Mouse (Mus musculus) left cerebral cortex, adult 2 months (tissue): ENCODE results near the gene Stk24. TPM values are rescaled to one million over a fixed set of nuclear protein-coding genes. Genes with fewer than 3 reads are reported as not detected.

ENCODE experiments used
- DNase-seq, 2 experiments: peaks; one replicate each; pipeline ENCODE4 v3.0.0; 2021 to 2022; ENCODE audit warnings: low spot score in 2 of 2, mixed read lengths in 1 of 2; ENCODE audit errors: extremely low spot score in 1 of 2
- H3K27ac ChIP-seq: fragments of 200-600 bp; 2 replicates; pipeline ENCODE4 v1.8.1; 2022
- H3K4me3 ChIP-seq: fragments of 200-600 bp; 2 replicates; pipeline ENCODE4 v1.8.1; 2022
- CTCF ChIP-seq: fragments of 200-600 bp; IDR thresholded peaks from 2 replicates; pipeline ENCODE4 v1.8.1; 2022; ENCODE audit warnings: antibody characterized with exemption, mild to moderate bottlenecking, moderate library complexity
- intact Hi-C: fragments of 180-260 bp; cut with DNase I; formaldehyde crosslinking; loops from one replicate; pipeline ENCODE4 v1.15.1; 2025
- total RNA-seq, 2 experiments: library from RNA; stranded (reverse); gene quantifications; 2 replicates each; pipeline ENCODE4 v1.2.3; 2021

Stk24 gene
- total RNA-seq, 2 experiments from 2014 or later: 67.8 to 74.2 TPM

DNA sequence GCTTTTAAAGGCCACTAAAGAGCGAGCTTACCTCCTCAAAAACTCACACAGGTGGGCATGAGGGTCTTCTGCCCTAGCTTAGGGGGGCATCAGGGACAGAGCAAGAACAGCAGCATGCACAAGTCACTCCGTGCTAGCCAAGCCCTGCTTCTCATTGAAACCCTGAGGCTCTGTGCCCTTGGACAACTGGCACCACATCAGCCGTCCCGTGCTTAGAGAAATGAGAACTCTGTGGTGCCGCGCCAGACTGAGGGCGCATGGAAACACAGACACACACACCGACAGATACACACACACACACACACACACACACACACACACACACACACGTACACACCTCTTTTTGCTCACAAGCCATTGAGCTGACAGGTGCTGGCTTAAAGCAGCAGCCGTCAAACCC lies 32.7 kb downstream of the Stk24 start:
- H3K4me3 ChIP-seq: no peak overlapping the region
- intact Hi-C loops: no loop called here
- no peak for TF ChIP-seq CTCF

DNA sequence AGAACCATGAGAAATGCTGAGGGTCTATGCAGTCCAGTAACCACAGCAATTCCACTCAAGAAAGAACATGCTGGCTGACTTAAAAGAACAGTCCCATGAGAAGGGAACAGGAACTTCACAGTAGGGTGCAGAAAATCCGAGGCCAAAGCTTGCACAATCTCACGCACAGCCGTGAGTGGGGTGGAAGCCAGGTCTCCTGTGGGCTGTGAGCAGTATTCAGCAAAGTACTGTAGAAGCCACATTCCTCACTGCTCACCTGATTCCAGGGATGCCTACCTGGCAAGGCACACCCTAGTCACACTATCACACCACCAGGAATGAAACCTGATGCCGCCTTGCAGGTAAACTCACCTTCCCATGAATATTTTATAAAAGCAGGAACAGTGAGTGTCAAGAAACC lies 33.2 kb downstream of the Stk24 start:
- Histone ChIP-seq H3K27ac (no peak overlapping the region), H3K4me3 (no peak overlapping the region)
- DNase-seq: no peak
- no peak for TF ChIP-seq CTCF
- intact Hi-C loops: no loop called here

More for the DNA sequence above, 32.7 kb downstream of the Stk24 start:
- no peak for DNase-seq
- no peak overlapping the region for H3K27ac ChIP-seq

DNA sequence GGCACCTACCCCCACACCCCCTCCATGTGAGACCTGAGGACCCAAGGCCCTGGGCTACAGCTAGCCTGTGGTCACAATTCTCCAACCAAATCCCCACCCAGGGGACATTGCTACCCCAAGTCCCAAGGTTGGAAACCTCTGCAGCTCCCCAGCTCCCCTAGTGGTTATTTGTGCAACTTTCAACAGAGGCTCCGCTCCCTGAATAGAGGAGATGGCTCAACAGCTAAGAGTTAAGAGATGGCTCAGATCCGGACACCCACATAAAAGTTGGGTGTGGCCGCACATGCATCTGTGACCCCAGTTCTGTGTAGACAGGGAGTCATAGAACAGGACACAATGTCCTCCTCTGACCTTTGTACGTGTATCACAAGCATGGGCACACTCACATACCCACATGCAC lies 33.8 kb downstream of the Stk24 start:
- intact Hi-C loops: no loop called here
- peak; percentile 62 for TF ChIP-seq CTCF
- Histone ChIP-seq H3K27ac (no peak overlapping the region), H3K4me3 (no peak overlapping the region)
- DNase-seq: no peak

DNA sequence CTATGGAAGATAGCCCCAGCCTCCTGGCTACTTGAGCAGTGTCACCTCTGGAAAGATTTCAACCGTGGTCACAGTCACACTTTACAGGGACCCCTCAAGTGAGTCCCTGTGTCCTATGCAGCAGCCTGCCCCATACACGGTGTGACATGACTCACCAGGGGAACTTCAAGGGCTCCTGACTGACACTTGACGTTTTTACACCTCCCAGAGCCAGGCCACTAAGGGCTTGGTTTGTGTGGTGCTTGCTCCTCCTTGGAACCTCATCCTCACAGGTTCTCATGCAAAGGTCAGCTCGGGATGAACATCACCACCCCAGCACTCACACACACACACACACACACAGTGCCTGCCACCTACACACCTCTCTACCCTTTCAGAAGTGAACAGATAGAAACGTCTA lies 34.9 kb downstream of the Stk24 start:
- no peak for TF ChIP-seq CTCF
- Histone ChIP-seq H3K4me3 (no peak overlapping the region), H3K27ac (no peak overlapping the region)
- intact Hi-C loops: no loop called here
- no peak for DNase-seq

DNA sequence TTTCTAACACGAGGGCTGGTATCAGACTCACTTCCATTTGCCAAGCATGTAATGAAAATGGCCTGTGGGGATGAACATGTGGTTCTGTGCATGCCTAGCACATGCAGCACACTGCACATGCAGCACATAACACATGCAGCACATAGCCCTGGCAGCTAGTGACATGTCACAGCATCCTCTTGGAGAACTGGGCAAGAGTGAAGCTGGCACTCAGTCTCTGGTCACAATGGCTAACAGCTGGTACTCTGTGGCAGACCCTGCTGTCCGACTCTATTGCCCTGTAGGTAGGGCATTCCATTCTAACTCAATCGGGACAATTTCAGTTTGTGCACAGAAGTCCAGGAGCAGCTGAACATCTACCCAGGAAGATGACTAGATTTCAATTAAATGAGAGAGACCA lies 36.9 kb downstream of the Stk24 start:
- DNase-seq: no peak
- H3K4me3 ChIP-seq: no peak overlapping the region
- TF ChIP-seq CTCF: no peak
- no peak overlapping the region for H3K27ac ChIP-seq
- intact Hi-C loops: no loop called here

DNA sequence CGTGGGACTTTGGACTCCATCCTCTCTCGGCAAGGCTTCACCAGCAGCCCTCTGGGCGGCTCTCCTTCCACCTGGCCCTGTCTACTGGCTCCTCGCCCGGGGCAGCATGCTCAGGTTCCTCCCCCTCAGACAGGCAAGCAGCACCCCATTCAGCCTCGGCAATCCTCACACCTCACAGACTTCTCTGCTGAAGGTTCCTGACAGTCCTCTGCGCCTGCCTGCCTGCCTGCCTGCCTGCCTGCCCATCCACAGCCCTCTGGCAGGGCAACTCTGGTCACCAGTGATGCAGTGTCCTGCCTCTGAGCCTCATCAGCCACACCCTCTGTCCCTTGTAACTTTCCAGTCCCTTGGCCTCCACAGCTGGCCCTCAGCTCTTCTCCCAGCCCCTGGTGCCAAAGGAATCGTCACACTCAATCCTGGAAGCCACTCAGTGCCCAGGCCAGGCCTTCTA lies 39.8 kb downstream of the Stk24 start:
- H3K27ac ChIP-seq: no peak overlapping the region
- no peak for DNase-seq
- intact Hi-C loops: no loop called here
- TF ChIP-seq CTCF: no peak
- H3K4me3 ChIP-seq: no peak overlapping the region

DNA sequence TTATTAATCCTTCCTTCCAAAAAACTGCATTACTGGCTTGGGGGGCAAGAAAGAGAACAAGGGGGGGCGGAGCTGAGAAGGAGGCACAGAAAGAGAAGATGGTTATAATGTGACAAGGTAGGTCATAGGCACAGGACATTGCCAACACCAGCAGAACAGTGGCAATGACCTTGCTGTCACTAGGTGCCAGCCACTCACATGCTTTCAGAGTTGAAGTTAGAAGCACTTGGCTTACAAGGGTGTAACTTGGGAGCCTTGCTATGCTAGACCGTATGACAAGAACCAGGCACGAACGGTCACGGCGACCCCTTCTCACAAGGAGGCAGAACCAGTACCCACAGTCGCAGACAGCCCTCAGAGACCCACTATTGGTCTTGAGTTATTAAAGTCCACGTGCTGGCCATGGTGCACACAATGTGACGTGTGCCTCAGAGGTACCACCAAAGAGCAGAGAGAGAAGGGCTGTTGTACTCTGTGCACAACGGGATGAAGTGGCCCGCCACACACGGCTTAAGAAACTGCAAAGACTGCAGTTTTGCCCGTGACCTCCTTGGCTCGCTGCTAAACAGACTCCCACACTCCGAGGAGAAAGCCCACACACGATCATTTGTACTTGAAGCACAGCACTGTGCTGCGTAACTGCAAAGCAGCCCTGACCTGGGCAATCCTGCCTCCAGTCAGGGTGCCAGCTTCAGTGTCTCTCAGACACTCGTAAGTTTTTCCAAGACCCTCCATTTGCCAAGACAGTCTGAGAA lies 40.8 kb downstream of the Stk24 start:
- Histone ChIP-seq H3K4me3 (no peak overlapping the region), H3K27ac (no peak overlapping the region)
- DNase-seq: no peak
- intact Hi-C loops: no loop called here
- TF ChIP-seq CTCF: no peak

DNA sequence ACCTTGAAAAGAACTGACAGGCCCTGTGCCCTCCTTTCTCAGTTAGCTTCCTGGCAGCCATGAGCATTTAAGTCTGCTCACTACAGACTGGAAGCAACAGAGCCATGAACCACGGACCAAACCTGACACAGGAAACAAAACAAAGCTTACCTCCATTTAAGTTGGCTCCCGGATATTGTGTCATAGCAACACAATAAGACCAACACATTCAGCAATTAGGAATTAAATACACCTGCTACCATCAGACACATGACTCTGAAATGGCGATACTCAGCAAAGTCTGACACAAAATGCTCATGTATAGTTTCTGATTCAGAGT lies 49.8 kb downstream of the Stk24 start:
- H3K4me3 ChIP-seq: no peak overlapping the region
- DNase-seq: no peak
- no peak for TF ChIP-seq CTCF
- no peak overlapping the region for H3K27ac ChIP-seq
- intact Hi-C loops: no loop called here

DNA sequence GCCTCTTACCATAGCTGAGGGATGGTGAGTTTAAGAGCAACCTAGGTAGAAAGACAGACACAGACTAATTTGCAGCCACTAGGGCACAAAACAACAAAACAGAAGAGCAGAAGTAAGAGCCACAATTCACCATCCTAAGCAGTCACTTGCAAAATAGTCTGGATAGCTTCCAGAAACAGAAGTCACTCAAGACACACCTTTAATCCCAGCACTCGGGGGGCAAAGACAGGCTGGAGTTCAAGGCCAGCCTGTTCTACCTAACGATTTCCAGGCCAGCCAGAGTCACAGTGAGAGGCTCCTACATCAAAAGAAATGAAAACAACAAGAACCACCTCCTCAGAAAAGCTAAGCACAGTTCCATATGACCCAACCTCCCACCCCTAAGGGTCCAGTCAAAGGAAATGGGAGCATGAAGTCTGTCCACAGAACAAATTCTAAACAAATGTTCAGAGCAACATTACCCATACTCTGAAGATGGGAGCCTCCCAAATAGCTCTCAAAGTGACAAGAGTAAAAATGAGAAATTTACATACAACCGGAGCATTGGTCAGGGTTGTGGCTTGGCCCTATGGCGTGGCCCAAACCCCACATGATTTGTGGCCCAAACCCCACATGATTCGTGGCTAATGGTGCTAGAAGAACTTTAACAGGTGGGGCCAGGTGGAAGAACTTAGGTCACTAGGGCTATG lies 50.3 kb downstream of the Stk24 start:
- Histone ChIP-seq H3K27ac (no peak overlapping the region), H3K4me3 (no peak overlapping the region)
- DNase-seq: no peak
- intact Hi-C loops: no loop called here
- no peak for TF ChIP-seq CTCF

DNA sequence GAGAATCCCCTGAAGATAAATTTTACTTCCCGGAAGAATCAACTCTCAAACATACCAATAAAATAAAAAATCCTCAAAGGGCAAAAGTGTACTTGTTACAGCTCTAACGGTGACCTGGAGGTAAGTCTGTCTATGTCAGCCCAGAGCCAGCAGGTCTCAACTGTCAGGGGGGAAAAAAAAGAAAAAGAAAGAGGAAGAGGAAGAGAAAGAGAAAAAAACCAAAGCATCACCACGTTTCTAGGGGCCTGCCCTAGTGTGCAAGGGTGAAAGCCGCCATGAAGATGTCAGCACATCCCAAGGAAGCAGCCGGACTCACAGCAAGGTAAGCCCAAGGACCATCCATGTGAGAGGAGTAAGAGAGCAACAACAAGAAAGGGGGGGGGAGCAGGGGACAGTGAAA lies 50.9 kb downstream of the Stk24 start:
- intact Hi-C loops: no loop called here
- no peak for DNase-seq
- no peak overlapping the region for H3K4me3 ChIP-seq
- TF ChIP-seq CTCF: no peak
- H3K27ac ChIP-seq: no peak overlapping the region

DNA sequence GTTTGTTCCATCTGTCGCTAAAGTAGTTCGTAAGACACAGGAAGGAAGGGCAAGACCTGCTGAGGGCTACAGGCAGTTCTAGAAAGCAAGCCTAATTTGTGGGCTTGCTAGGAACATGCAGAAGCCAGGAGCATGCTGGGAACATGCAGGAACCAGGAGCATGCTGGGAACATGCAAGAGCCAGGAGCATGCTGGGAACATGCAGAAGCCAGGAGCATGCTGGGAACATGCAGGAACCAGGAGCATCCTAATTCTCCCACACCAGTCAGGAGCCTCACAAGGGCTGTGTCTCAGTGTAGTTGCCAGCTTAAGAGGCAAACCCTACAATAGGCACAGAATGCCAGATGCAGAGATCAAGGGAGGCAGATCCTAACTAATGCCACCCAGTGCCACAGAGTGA lies 53.4 kb downstream of the Stk24 start:
- no peak overlapping the region for H3K4me3 ChIP-seq
- intact Hi-C loops: no loop called here
- DNase-seq: no peak
- no peak overlapping the region for H3K27ac ChIP-seq
- TF ChIP-seq CTCF: no peak

DNA sequence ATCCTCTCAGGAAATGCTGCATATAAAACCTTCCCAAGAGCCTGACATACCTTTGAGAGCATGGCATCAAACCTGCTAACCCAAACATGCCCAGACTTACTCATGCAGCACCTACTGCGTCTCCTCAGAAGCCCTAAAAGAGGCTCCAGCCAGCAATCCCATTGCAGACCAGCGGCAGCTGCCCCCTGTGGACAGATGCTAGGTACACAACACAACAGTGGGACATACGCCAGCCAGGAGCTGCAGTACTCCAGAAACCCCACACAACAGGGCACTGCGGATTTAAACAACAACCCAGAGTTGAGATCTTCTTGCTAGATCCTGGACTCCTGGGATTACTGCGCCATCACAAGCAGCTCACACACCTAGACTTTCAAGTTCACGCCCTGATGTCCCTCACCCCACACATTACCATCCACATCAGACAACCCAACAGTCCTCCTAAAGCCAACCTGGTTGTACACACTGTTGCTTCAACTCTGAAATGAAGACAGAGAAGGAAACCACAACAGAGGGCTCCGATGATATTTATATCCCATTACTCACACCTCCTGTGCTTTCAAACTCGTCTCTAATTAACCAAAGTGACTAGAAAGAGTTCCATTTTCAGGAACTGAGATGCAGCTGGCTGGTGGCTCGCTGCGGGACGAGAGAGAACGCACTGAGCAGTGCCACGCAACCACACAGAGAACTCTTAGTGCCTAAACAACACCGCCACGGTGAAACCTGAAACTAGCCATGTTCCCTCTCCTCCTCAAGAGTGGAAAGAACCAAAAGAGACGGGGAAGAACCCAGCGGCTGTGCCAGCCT lies 55.1 kb downstream of the Stk24 start:
- DNase-seq: peak in 1 of 2 experiments; percentile 25
- intact Hi-C loops: loop anchor here (5.0 kb wide), 1 partner anchor 38 kb away; no protein-coding TSS in a partner anchor
- Histone ChIP-seq H3K27ac (no peak overlapping the region), H3K4me3 (no peak overlapping the region)
- TF ChIP-seq CTCF: no peak; the same call in 1 of the 2 replicates
